Mouse (Mus musculus): ENCODE measurements at regions not wholly inside any gene's neighbourhood (a gene's known extent, or its start where the extent isn't known, plus 50 kb on each side); places are given as distances from the start of the nearest gene placed in this dataset.

DNA sequence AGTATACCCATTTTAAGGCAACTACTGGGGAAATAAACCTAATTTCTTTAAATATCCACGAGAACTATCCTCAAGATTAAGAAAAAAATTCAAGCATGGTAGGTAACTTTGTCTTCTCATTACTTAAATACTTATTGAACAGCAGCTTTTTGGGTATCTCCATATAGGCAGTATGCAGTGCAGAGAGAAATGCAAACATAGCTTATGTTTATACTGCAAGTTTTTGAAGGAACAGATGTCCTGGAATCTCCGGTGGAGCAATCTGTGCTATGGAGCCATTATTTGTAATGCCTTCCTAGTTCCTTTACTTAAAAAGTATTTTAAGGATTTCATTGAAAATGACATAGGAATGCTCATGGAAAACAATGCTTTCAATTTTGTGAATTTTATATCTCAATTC lies 91.7 kb upstream of the Adgrb3 start:
- no peak for DNase-seq (ENCODE audit: low spot score)

DNA sequence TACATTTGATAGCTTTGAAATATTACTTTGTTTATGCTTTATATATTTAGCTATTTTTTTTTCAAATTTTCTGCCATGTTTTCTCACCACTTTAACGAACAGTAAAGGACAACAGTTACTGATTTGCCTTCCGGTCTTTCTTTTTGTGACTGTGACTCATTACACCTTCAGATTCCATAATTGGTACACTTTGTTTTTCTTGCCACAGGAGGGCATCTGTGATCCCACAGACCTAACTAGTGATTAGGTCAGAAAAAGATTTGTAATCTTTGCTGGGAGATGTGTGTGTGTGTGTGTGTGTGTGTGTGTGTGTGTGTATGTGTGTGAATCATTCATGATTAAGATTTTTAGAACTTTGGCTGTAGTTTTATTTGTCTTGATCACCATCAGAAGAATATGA lies 64.7 kb upstream of the Adgrb3 start:
- DNase-seq (ENCODE audit: low spot score): peak; percentile 33

DNA sequence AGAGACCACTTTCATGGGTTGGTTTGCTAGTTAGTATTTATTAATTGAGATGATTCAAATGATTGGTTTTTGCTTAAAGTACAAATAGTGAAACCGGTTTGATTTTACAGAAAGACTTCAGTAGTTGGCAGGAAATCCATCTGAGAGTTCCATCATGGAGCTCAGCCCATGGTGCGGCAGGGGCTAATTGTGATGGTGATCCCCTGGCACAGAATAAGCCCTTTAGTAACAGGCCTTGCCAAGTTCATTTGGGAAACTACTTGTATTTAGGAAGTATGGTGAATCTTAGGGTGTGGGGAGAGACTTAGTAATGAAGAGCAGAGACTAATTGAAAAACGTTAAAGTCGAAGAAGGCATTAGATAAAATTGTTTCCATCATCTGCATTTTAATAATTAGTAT lies 63.5 kb upstream of the Adgrb3 start:
- DNase-seq (ENCODE audit: low spot score): peak; percentile 35

DNA sequence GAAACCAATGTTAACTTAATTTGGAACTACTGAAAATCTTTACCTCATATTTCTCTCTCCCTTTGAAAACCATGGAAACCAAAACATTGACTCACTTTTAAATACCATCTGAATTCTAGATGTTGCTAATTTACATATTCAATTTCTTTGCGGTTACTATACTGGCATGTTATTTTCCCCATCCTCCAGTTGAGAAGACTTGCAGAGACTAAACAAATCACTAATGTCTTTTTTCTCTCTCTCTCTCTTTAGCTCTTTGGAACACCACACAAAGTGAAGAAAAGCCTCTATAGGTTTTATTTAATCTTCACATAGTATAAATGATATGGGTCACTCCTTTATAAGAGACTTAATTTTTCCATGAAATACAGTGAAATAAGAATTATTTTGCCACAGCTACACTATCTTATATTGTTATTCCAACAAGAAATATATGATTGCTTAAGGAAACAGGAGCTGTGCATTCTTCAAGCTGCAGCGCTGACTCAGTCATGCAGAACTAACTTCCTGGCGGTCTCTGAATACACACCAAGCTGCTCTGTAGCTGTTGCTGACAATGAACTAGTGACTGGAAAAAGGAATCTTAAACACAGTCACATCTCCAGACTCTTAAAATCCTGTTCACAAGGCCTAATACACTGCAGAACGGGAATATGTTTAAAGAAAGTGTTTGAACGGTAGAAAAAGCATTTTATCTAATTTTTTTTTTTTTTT lies 62.7 kb upstream of the Adgrb3 start:
- peak; percentile 86 for DNase-seq (ENCODE audit: low spot score)

DNA sequence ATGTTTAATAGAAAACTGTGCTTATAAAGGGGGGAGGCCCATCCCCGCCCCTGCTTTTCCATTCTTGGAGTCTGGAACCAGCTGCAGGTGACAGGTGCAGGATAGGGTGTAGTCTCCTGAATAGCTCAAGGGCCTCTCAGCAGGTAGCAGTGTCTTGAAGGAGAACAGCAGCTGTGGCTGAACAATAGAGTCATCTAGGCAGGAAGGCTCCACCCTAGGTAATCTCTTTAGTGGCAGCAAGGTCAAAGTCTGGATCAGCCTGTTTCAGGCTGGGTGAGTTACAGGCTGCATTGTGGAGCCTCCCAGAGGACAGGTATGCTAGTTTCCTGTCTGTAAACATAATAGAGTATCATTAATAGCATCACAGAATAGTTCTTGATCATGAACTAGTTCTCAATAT lies 58.5 kb upstream of the Adgrb3 start:
- no peak for DNase-seq (ENCODE audit: low spot score)

DNA sequence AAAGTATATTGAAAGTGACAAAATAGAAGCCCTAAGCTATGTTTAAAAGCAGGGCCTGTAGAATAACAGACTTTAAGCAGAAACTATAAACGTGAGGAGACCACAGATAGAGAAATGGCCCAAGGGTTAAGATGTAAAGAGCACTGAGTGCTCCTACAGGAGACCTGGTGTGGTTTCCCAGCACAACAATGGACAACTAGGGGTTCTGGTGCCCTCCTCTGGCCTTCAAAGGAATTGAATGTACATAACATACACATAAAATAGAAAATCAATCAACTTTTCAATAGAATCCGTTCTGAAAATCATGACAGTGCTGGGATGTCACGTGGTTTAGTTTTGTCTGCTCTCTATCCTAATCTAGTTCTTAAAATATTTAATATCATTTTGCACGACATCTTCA lies 55.5 kb upstream of the Adgrb3 start:
- peak; percentile 29 for DNase-seq (ENCODE audit: low spot score)
